Mouse (Mus musculus) hindbrain, embryonic 10.5 days (tissue): ENCODE measurements at regions not wholly inside any gene's neighbourhood (a gene's known extent, or its start where the extent isn't known, plus 50 kb on each side); places are given as distances from the start of the nearest gene placed in this dataset.

Experiments
- DNase-seq: peaks from one replicate; pipeline ENCODE4 v3.0.0-alpha.2; 2017; ENCODE audit warnings: low spot score
- H3K27ac ChIP-seq: fragments of 300-500 bp; sonication (generic); 2 replicates; pipeline ENCODE4 v1.5.1; 2016; ENCODE audit warnings: mild to moderate bottlenecking, moderate library complexity
- H3K27me3 ChIP-seq: fragments of 300-500 bp; sonication (generic); 2 replicates; pipeline ENCODE4 v1.6.1; 2016; ENCODE audit warnings: mild to moderate bottlenecking; ENCODE audit not compliant: poor library complexity, insufficient read depth, severe bottlenecking
- H3K36me3 ChIP-seq: fragments of 300-500 bp; sonication (generic); 2 replicates; pipeline ENCODE4 v1.6.1; 2016; ENCODE audit warnings: mild to moderate bottlenecking, moderate library complexity
- H3K4me1 ChIP-seq: fragments of 300-500 bp; sonication (generic); replicated peaks from 2 replicates; pipeline ENCODE4 v1.6.1; 2016; ENCODE audit warnings: mild to moderate bottlenecking
- H3K4me3 ChIP-seq: fragments of 300-500 bp; sonication (generic); 2 replicates; pipeline ENCODE4 v1.5.1; 2016; ENCODE audit warnings: mild to moderate bottlenecking, moderate library complexity
- H3K9me3 ChIP-seq: fragments of 300-500 bp; sonication (generic); 2 replicates; pipeline ENCODE4 v1.6.1; 2016; ENCODE audit warnings: mild to moderate bottlenecking, moderate library complexity
- WGBS: fragments of 180-500 bp; shearing (Covaris S2); methylation state at CpG from one replicate; pipeline ENCODE4 v1.1.7; 2016; 5-methylcytosine and 5-hydroxymethylcytosine counted together
- microRNA counts: library from miRNA; unstranded; fragments of <30 nt; microRNA quantifications from one replicate; lab custom pipeline; 2017

- WGBS, result 93% methylated on average over 7 of the region's 7 CpGs
- no peaks in the 10 kb centered on the region for H3K27me3 ChIP-seq
- no peaks in the 10 kb centered on the region for H3K36me3 ChIP-seq
- no peaks in the 10 kb centered on the region for H3K9me3 ChIP-seq
- no peak for DNase-seq
- H3K27ac ChIP-seq, result no peak overlapping the region
- H3K4me1 ChIP-seq, result no peaks in the 10 kb centered on the region
- no peak overlapping the region for H3K4me3 ChIP-seq
These were observed 368.4 kb downstream of the Tex13c3 start for GRCm38 (mm10) chrX:19112753-19113152.

DNA sequence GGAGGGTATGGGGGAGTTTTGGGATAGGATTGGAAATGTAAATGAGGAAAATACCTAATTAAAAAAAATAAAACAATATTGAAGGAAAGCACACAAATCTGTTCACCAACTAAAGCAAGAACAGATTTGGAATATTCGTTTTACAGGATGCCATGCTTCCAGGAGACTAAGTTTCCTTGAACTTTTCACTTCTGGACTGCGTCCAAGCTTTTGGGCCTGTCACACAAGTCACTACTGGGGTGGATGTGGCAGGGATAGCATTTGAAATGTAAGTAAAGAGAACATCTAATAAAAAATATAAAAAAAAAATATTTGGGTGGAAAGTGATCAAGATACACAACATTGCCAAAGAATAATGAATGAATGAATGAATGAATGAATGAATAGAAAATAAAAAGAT is 378.2 kb downstream of the Tex13c3 start:
- H3K4me1 ChIP-seq, result no peaks in the 10 kb centered on the region
- WGBS, result 76% methylated on average over 2 of the region's 2 CpGs
- no peak for DNase-seq
- H3K36me3 ChIP-seq, result no peaks in the 10 kb centered on the region
- H3K9me3 ChIP-seq, result no peaks in the 10 kb centered on the region
- H3K4me3 ChIP-seq, result no peak overlapping the region
- H3K27ac ChIP-seq, result no peak overlapping the region
- H3K27me3 ChIP-seq, result no peaks in the 10 kb centered on the region

DNA sequence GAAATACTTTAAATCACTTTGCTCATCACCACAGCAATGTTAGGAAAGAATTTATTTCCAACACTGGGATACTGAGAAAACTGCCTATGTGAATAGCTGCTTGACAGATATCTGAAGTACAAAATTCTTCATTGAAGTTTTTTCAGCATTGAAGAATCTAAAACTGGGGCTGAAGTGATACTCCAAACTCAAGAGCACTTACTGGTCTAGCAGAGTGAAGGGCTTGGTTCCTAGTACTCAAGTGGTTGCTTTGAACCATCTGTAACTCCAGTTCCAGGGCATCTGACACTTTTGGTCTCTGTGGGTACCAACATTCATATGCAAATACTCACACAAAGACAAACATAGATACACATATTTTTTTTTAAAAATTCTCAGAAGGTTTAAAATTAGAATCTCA is 385.2 kb downstream of the Tex13c3 start:
- Histone ChIP-seq H3K27me3 (no peaks in the 10 kb centered on the region), H3K36me3 (no peaks in the 10 kb centered on the region)

GRCm38 (mm10) chrX:19084435-19084834 is 396.7 kb downstream of the Tex13c3 start:
- DNase-seq, result no peak
- 88% methylated on average over 1 of the region's 1 CpGs for WGBS
- no peaks in the 10 kb centered on the region for H3K4me1 ChIP-seq

More for the DNA sequence above, 385.2 kb downstream of the Tex13c3 start:
- H3K9me3 ChIP-seq, result no peaks in the 10 kb centered on the region
- no peak overlapping the region for H3K27ac ChIP-seq
- H3K4me3 ChIP-seq, result no peak overlapping the region
- no peaks in the 10 kb centered on the region for H3K4me1 ChIP-seq
- DNase-seq, result no peak

GRCm38 (mm10) chrX:19080021-19080420 is 401.1 kb downstream of the Tex13c3 start:
- Histone ChIP-seq H3K9me3 (no peaks in the 10 kb centered on the region), H3K4me1 (no peaks in the 10 kb centered on the region), H3K27ac (no peak overlapping the region), H3K4me3 (no peak overlapping the region), H3K27me3 (no peaks in the 10 kb centered on the region), H3K36me3 (no peaks in the 10 kb centered on the region)
- no peak for DNase-seq
- 77% methylated on average over 2 of the region's 2 CpGs for WGBS

More at GRCm38 (mm10) chrX:19084435-19084834, 396.7 kb downstream of the Tex13c3 start:
- H3K4me3 ChIP-seq, result no peak overlapping the region
- no peaks in the 10 kb centered on the region for H3K9me3 ChIP-seq
- no peaks in the 10 kb centered on the region for H3K27me3 ChIP-seq
- H3K27ac ChIP-seq, result no peak overlapping the region
- H3K36me3 ChIP-seq, result no peaks in the 10 kb centered on the region

MicroRNA genes in the stretch of these regions (microRNA counts, 519-probe panel; counts per million panel counts)
- microRNA mmu-miR-221 (lab: Ali Mortazavi, UCI) (1,255 counts per million, percentile 77 among the panel's probes with 10 or more counts), microRNA mmu-miR-222 (lab: Ali Mortazavi, UCI) (1,255 counts per million, percentile 77 among the panel's probes with 10 or more counts)
